Mouse (Mus musculus) ES-E14 (cell line): ENCODE measurements around the gene Snx33. TPM values are rescaled to one million over a fixed set of nuclear protein-coding genes. Genes with fewer than 3 reads are reported as not detected.

Experiments
- DNase-seq: peaks from one replicate; pipeline ENCODE4 v3.0.0-alpha.2; 2013; ENCODE audit warnings: low read depth, low spot score
- H3K27ac ChIP-seq: 2 replicates; pipeline ENCODE4 v1.5.1; 2012; ENCODE audit warnings: low read depth, mild to moderate bottlenecking, low read length, moderate library complexity, mixed read lengths; ENCODE audit not compliant: poor library complexity, insufficient read depth, severe bottlenecking
- H3K36me3 ChIP-seq: 2 replicates; pipeline ENCODE4 v1.6.1; 2012; ENCODE audit warnings: mild to moderate bottlenecking, low read length, moderate library complexity, mixed read lengths; ENCODE audit not compliant: control insufficient read depth, poor library complexity, insufficient read depth, severe bottlenecking
- H3K4me1 ChIP-seq, 2 experiments: fragments of 150-350 bp in 1 of 2; sonication (generic) in 1 of 2; 2 replicates each; pipeline ENCODE4 v1.6.1; 2012; ENCODE audit warnings: low read length in 2 of 2, mild to moderate bottlenecking in 1 of 2, mixed read lengths in 1 of 2; ENCODE audit not compliant: control insufficient read depth in 2 of 2, insufficient read depth in 2 of 2, poor library complexity in 1 of 2
- H3K4me3 ChIP-seq, 2 experiments: fragments of 150-350 bp in 1 of 2; sonication (generic) in 1 of 2; 2 replicates each; pipeline ENCODE4 v1.5.1; 2012; ENCODE audit warnings: low read length in 2 of 2, low read depth in 1 of 2, mild to moderate bottlenecking in 1 of 2, mixed read lengths in 1 of 2; ENCODE audit not compliant: insufficient read depth in 1 of 2, poor library complexity in 1 of 2, severe bottlenecking in 1 of 2
- H3K9ac ChIP-seq: 2 replicates; pipeline ENCODE4 v1.6.1; 2012; ENCODE audit warnings: low read depth, mild to moderate bottlenecking, low read length, mixed read lengths; ENCODE audit not compliant: poor library complexity, insufficient read depth, severe bottlenecking
- H3K9me3 ChIP-seq: fragments of 150-350 bp; sonication (generic); 2 replicates; pipeline ENCODE4 v1.6.1; 2012; ENCODE audit warnings: low read depth, mild to moderate bottlenecking, low read length; ENCODE audit not compliant: control insufficient read depth, insufficient read depth
- CHD2 ChIP-seq: IDR thresholded peaks from 2 replicates; pipeline ENCODE4 v1.6.1; 2014; ENCODE audit warnings: mild to moderate bottlenecking, low read depth, low read length, inconsistent platforms
- HCFC1 ChIP-seq: IDR thresholded peaks from 2 replicates; pipeline ENCODE4 v1.6.1; 2012; ENCODE audit warnings: low read length, inconsistent platforms, borderline replicate concordance; ENCODE audit not compliant: insufficient read depth
- MAFK ChIP-seq: IDR thresholded peaks from 2 replicates; pipeline ENCODE4 v1.6.1; 2014; ENCODE audit warnings: mild to moderate bottlenecking, low read depth, low read length, inconsistent platforms; ENCODE audit not compliant: insufficient read depth
- ZC3H11A ChIP-seq: IDR thresholded peaks from 2 replicates; pipeline ENCODE4 v1.6.1; 2012; ENCODE audit warnings: low read depth, mild to moderate bottlenecking, inconsistent platforms, low read length, borderline replicate concordance
- ZNF384 ChIP-seq: IDR thresholded peaks from 2 replicates; pipeline ENCODE4 v1.6.1; 2012; ENCODE audit warnings: low read depth, low read length, inconsistent platforms
- in situ Hi-C, 2 experiments: fragments of 600-800 bp; cut with MboI; formaldehyde crosslinking; loops; one replicate each; pipeline ENCODE4 v1.15.1; 2025; ENCODE audit warnings: low sequenced_read_pairs in 2 of 2, inconsistent platforms in 1 of 2; ENCODE audit not compliant: unreplicated experiment in 2 of 2
- total RNA-seq: library from RNA; depleted of rRNA; stranded (reverse); fragments of 300-350 nt; gene quantifications from 2 replicates; pipeline ENCODE4 v1.2.3, GENCODE M21; 2012

Gene Snx33
- total RNA-seq, 1 experiment: 4.1 TPM

- Histone ChIP-seq H3K36me3 (no peaks in the 10 kb centered on the region), H3K9ac (no peak overlapping the region), H3K4me1 (peaks cover 0 to 17% of the 10 kb centered on the region in 2 experiments; a peak in 2 of 4 replicates), H3K27ac (no peak overlapping the region), H3K4me3 (no peak overlapping the region), H3K9me3 (no peaks in the 10 kb centered on the region)
- in situ Hi-C loops: loop anchor here in 1 of 2 experiments (10.0 kb wide), 1 partner anchor 321 kb away; no protein-coding TSS in a partner anchor
- TF ChIP-seq CHD2: no peak
- TF ChIP-seq MAFK: no peak
- no peak for TF ChIP-seq ZC3H11A
- TF ChIP-seq HCFC1: no peak
- TF ChIP-seq ZNF384: no peak
- DNase-seq: no peak
These were observed 34.9 kb downstream of the Snx33 start for GRCm38 (mm10) chr9:56893313-56893712.

DNA sequence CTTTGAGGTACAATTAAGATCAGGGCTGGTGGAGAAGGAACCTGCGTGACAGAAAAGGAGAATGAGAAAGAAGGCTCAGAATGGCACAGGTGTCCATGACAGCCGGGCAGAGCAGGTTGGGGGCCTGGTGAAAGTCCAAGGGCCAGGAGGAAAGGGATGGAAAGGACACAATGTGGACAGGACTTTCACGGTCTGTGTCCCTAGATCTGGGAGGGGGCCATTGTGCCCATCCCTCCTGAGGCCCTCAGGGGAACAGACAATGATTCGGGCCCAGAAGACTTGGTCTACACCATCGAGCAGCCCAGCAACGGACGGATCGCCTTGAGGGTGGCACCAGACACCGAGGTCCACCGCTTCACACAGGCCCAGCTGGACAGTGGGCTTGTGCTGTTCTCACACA lies 36.1 kb downstream of the Snx33 start:
- Histone ChIP-seq H3K9ac (no peak overlapping the region), H3K36me3 (no peaks in the 10 kb centered on the region), H3K4me1 (peaks cover 0 to 17% of the 10 kb centered on the region in 2 experiments; a peak in 2 of 4 replicates), H3K27ac (no peak overlapping the region), H3K9me3 (no peaks in the 10 kb centered on the region), H3K4me3 (no peak overlapping the region)
- in situ Hi-C loops: loop anchor here in 1 of 2 experiments (10.0 kb wide), 1 partner anchor 323 kb away; no protein-coding TSS in a partner anchor
- no peak for DNase-seq
- TF ChIP-seq ZNF384 (no peak), MAFK (no peak), CHD2 (no peak), ZC3H11A (no peak), HCFC1 (no peak)

DNA sequence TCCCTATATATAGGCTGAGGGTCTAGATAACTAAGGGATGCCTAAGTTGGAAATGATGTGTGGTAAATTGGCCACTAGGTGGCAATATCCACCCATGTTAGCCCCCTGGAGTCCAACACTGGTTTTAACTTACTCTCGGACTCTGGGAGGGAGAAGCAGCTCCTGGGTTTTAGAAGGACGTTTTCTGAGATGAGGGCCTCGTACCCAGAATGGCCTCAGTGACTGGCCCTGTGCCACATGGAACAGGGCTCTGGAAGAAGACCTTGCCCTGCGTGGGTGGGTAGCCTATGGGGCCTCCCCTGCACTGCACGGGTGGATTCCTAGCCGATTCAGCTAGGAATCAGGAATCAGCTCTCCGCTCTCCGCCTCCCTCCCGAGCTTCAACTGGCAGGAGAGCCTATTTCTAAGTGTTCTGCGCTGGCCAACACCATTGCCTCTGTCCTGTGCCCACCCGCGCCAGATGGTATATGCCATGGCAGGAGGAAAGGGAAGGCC lies 36.6 kb downstream of the Snx33 start:
- DNase-seq: peak; percentile 85
- Histone ChIP-seq H3K9me3 (no peaks in the 10 kb centered on the region), H3K27ac (no peak overlapping the region), H3K9ac (no peak overlapping the region), H3K4me1 (peaks cover 0 to 17% of the 10 kb centered on the region in 2 experiments; a peak in 2 of 4 replicates), H3K36me3 (no peaks in the 10 kb centered on the region), H3K4me3 (peak overlapping the region; percentile 12 to 34; a peak in 2 of 4 replicates)
- TF ChIP-seq ZNF384 (no peak), ZC3H11A (peak; percentile 78)
- in situ Hi-C loops: loop anchor here in 1 of 2 experiments (10.0 kb wide), 1 partner anchor 323 kb away; no protein-coding TSS in a partner anchor

GRCm38 (mm10) chr9:56890522-56891250 lies 37.5 kb downstream of the Snx33 start:
- Histone ChIP-seq H3K4me3 (no peak overlapping the region), H3K36me3 (no peaks in the 10 kb centered on the region), H3K27ac (no peak overlapping the region), H3K9ac (peak overlapping the region; percentile 64; the same call in 1 of the 2 replicates), H3K4me1 (peaks cover 0 to 17% of the 10 kb centered on the region in 2 experiments; a peak in 2 of 4 replicates), H3K9me3 (no peaks in the 10 kb centered on the region)
- no peak for TF ChIP-seq HCFC1
- TF ChIP-seq ZNF384: no peak
- TF ChIP-seq MAFK: no peak
- TF ChIP-seq CHD2: no peak
- TF ChIP-seq ZC3H11A: no peak
- DNase-seq: no peak
- in situ Hi-C loops: loop anchor here in 1 of 2 experiments (10.0 kb wide), 1 partner anchor 324 kb away; no protein-coding TSS in a partner anchor
